Mouse (Mus musculus) spleen, adult 2 months (tissue): Measurements from ENCODE around the gene Srgap2.

Source experiments
- CTCF ChIP-seq: fragments of 200-500 bp; IDR thresholded peaks from 2 replicates; pipeline ENCODE4 v1.5.1; 2011; ENCODE audit warnings: mild to moderate bottlenecking, inconsistent platforms; ENCODE audit not compliant: insufficient read depth, insufficient read length, insufficient replicate concordance; ENCODE audit errors: extremely low read depth
- POLR2A ChIP-seq: fragments of 200-500 bp; IDR thresholded peaks from 2 replicates; pipeline ENCODE4 v1.6.1; 2011; ENCODE audit warnings: low read depth, low read length, inconsistent platforms

- TF ChIP-seq POLR2A = no peak
- peak; percentile 67; the same call in 1 of the 2 replicates for TF ChIP-seq CTCF
Observed at GRCm38 (mm10) chr1:131290648-131291047, 236.5 kb downstream of the Srgap2 start.
